Mouse (Mus musculus) E14TG2a.4 (cell line): ENCODE data around the gene Zbtb18.

Source experiments
- CTCF ChIP-seq: conservative IDR thresholded peaks from 2 replicates; pipeline ENCODE4 v1.5.1; 2014; ENCODE audit warnings: low read length
- NANOG ChIP-seq: IDR thresholded peaks from 2 replicates; pipeline ENCODE4 v1.6.1; 2014; ENCODE audit warnings: borderline replicate concordance, low read length, mixed read lengths
- POU5F1 ChIP-seq: IDR thresholded peaks from 2 replicates; pipeline ENCODE4 v1.6.1; 2014; ENCODE audit warnings: low read length, borderline replicate concordance

GRCm38 (mm10) chr1:177441492-177442195, 507 bp upstream of the Zbtb18 start:
- TF ChIP-seq CTCF (no peak), NANOG (no peak), POU5F1 (no peak)
